Mouse (Mus musculus): Measurements from ENCODE around the gene Gata2.
"Not testable (repeated sequence)": the region's sequence is repeated elsewhere in the genome, so short reads cannot be mapped to it uniquely, and the experiment has no call there.

Gene Gata2

GRCm38 (mm10) chr6:88193433-88194052, at the start of gene Gata2:
TSS of gene Gata2 (plus strand) at chr6:88193891.
- DNase-seq (ENCODE audit: low spot score) = peak; percentile 86

- no peak for DNase-seq (ENCODE audit: low spot score)
These were observed 47.9 kb upstream of the Gata2 start for GRCm38 (mm10) chr6:88145793-88146192.

- DNase-seq (ENCODE audit: low spot score) = no peak
These were observed 47.1 kb upstream of the Gata2 start for GRCm38 (mm10) chr6:88146576-88146975.

GRCm38 (mm10) chr6:88147411-88148003, 46.2 kb upstream of the Gata2 start:
- peak; percentile 68 for DNase-seq (ENCODE audit: low spot score)

- no peak for DNase-seq (ENCODE audit: low spot score)
These were observed 42.4 kb upstream of the Gata2 start for GRCm38 (mm10) chr6:88151335-88151734.

- no peak for DNase-seq (ENCODE audit: low spot score)
These were observed 41.5 kb upstream of the Gata2 start for GRCm38 (mm10) chr6:88152127-88152705.

GRCm38 (mm10) chr6:88152979-88153378, 40.7 kb upstream of the Gata2 start:
- no peak for DNase-seq (ENCODE audit: low spot score)

- DNase-seq (ENCODE audit: low spot score) = not testable (repeated sequence)
These were observed 38.1 kb upstream of the Gata2 start for GRCm38 (mm10) chr6:88155614-88156013.

GRCm38 (mm10) chr6:88158790-88159189, 34.9 kb upstream of the Gata2 start:
- no peak for DNase-seq (ENCODE audit: low spot score)

GRCm38 (mm10) chr6:88166054-88166453, 27.6 kb upstream of the Gata2 start:
- no peak for DNase-seq (ENCODE audit: low spot score)

GRCm38 (mm10) chr6:88174191-88174590, 19.5 kb upstream of the Gata2 start:
- DNase-seq (ENCODE audit: low spot score) = no peak

GRCm38 (mm10) chr6:88174676-88175075, 19.0 kb upstream of the Gata2 start:
- DNase-seq (ENCODE audit: low spot score) = no peak

GRCm38 (mm10) chr6:88184671-88185070, 9.0 kb upstream of the Gata2 start:
- DNase-seq (ENCODE audit: low spot score) = no peak

- DNase-seq (ENCODE audit: low spot score) = no peak
These were observed 5.5 kb upstream of the Gata2 start for GRCm38 (mm10) chr6:88188148-88188547.

GRCm38 (mm10) chr6:88189312-88190042, 4.2 kb upstream of the Gata2 start:
- DNase-seq (ENCODE audit: low spot score) = peak; percentile 97

- no peak for DNase-seq (ENCODE audit: low spot score)
These were observed 3.7 kb upstream of the Gata2 start for GRCm38 (mm10) chr6:88190043-88190309.

- DNase-seq (ENCODE audit: low spot score) = peak; percentile 60
These were observed 3.2 kb upstream of the Gata2 start for GRCm38 (mm10) chr6:88190310-88191023.

GRCm38 (mm10) chr6:88191024-88191365, 2.7 kb upstream of the Gata2 start:
- DNase-seq (ENCODE audit: low spot score) = peak; percentile 54

GRCm38 (mm10) chr6:88191411-88192070, 2.1 kb upstream of the Gata2 start:
- peak; percentile 50 for DNase-seq (ENCODE audit: low spot score)

- peak; percentile 22 for DNase-seq (ENCODE audit: low spot score)
These were observed 935 bp upstream of the Gata2 start for GRCm38 (mm10) chr6:88192756-88193155.

GRCm38 (mm10) chr6:88194053-88194977, 624 bp downstream of the Gata2 start:
- DNase-seq (ENCODE audit: low spot score) = peak; percentile 66
